Mouse (Mus musculus) cortical plate, adult 2 months (tissue): ENCODE results near the gene Serinc3.

Experiments
- CTCF ChIP-seq: fragments of 200-500 bp; IDR thresholded peaks from 2 replicates; pipeline ENCODE4 v1.5.1; 2011; ENCODE audit warnings: mild to moderate bottlenecking, control low read depth, low read length; ENCODE audit not compliant: insufficient read depth; ENCODE audit errors: extremely low read depth
- POLR2A ChIP-seq: fragments of 200-500 bp; IDR thresholded peaks from 2 replicates; pipeline ENCODE4 v1.6.1; 2011; ENCODE audit warnings: mild to moderate bottlenecking, low read length, control low read depth; ENCODE audit not compliant: insufficient read depth; ENCODE audit errors: extremely low read depth

- TF ChIP-seq CTCF (peak; percentile 53), POLR2A (no peak)
Observed at GRCm38 (mm10) chr2:163586384-163587261, 58.3 kb downstream of the Serinc3 start.
